In genomic region chr3:102166287-102166620, GRCm38 (mm10) we compare ENCODE assay signal across 14 mouse cellular contexts. TPM values are rescaled to one million over a fixed set of nuclear protein-coding genes. Genes with fewer than 3 reads are reported as not detected.
A peak's percentile ranks its signal among the peaks of the same experiment; 100 is the strongest.
DNase-seq lines count a peak whose midpoint lies in the region; ATAC-seq and TF ChIP-seq lines count a peak whose summit lies in the region.
"Had no signal": no experiment of that assay in that cellular context is flagged by ENCODE, and none has a peak within 500 bp of the region (broad histone marks: within the 10 kb centered on the region; RNA-seq: fewer than 3 reads in every experiment).

No protein-coding gene starts in this region.

- peak overlapping the region; percentile 37 for H3K4me2 ChIP-seq in liver, embryonic 11.5 days
- H3K4me2 ChIP-seq: embryonic facial prominence, embryonic 15.5 days; hindbrain, embryonic 13.5 days had no signal

- peak overlapping the region; percentile 41; the same call in 1 of the 2 replicates for H3K27ac ChIP-seq in gastrocnemius, adult 2 months
- H3K27ac ChIP-seq in spleen, adult 2 months (ENCODE audit: insufficient read depth, low read length): peak overlapping the region; percentile 54; the same call in 1 of the 2 replicates
- H3K27ac ChIP-seq in liver, embryonic 11.5 days (ENCODE audit: low read depth, low read length): peak overlapping the region; percentile 96
- H3K27ac ChIP-seq: embryonic facial prominence, embryonic 15.5 days; heart, adult 2 months; hindbrain, embryonic 13.5 days had no signal

- no peak for TF ChIP-seq POLR2A in spleen, adult 2 months (IDR thresholded peaks at IDR 0.05; ENCODE audit: low read depth, low read length)

- peak; percentile 47 for DNase-seq in gastrocnemius, adult 2 months
- DNase-seq in gastrocnemius, postnatal 10 days: no peak
- DNase-seq in spleen, adult 2 months (ENCODE audit: low read depth in 1 of 2, low spot score in 2 of 2): no peak
- no peak for DNase-seq in spleen, adult 18-20 months
- DNase-seq in liver, embryonic 11.5 days (ENCODE audit: low spot score): no peak
- DNase-seq in adrenal gland, adult 8-10 months: no peak
- DNase-seq in adrenal gland, postnatal 10 days: no peak
- DNase-seq in kidney, postnatal 10 days: no peak
- DNase-seq: cerebellum, postnatal 25 days; heart, adult 2 months; kidney, adult 9 months; thymus, adult 18-20 months had no signal

- WGBS in spleen, adult 2 months: 87% methylated on average over 4 of the region's 4 CpGs
- 49% methylated on average over 4 of the region's 4 CpGs for WGBS in liver, embryonic 11.5 days

- intact Hi-C loops in gastrocnemius, adult 2 months (cut with DNase I): no loop called here

- no peaks in the 10 kb centered on the region for H3K9me3 ChIP-seq in liver, embryonic 11.5 days (ENCODE audit: control insufficient read depth, low read length)
- H3K9me3 ChIP-seq: embryonic facial prominence, embryonic 15.5 days; hindbrain, embryonic 13.5 days had no signal

- H3K27me3 ChIP-seq in spleen, adult 2 months (ENCODE audit: control insufficient read depth, insufficient read depth, low read length): no peaks in the 10 kb centered on the region
- no peaks in the 10 kb centered on the region for H3K27me3 ChIP-seq in liver, embryonic 11.5 days (replicated peaks; ENCODE audit: control insufficient read depth, insufficient read depth, low read length)
- H3K27me3 ChIP-seq: embryonic facial prominence, embryonic 15.5 days; hindbrain, embryonic 13.5 days had no signal

- H3K4me3 ChIP-seq in gastrocnemius, adult 2 months: no peak overlapping the region
- no peak overlapping the region for H3K4me3 ChIP-seq in spleen, adult 2 months (ENCODE audit: extremely low read depth, insufficient read depth, insufficient read length)
- no peak overlapping the region for H3K4me3 ChIP-seq in liver, embryonic 11.5 days (ENCODE audit: low read depth, low read length)
- H3K4me3 ChIP-seq: embryonic facial prominence, embryonic 15.5 days; heart, adult 2 months; hindbrain, embryonic 13.5 days had no signal

- peak; percentile 53 for ATAC-seq in liver, embryonic 11.5 days (replicated peaks; ENCODE audit: low FRiP score)

- no peak overlapping the region; the same call in 1 of the 2 replicates for H3K9ac ChIP-seq in liver, embryonic 11.5 days (ENCODE audit: low read depth, low read length)
- H3K9ac ChIP-seq: embryonic facial prominence, embryonic 15.5 days; hindbrain, embryonic 13.5 days had no signal

- no peak for TF ChIP-seq CTCF in gastrocnemius, adult 2 months (IDR thresholded peaks at IDR 0.05)
- TF ChIP-seq CTCF in spleen, adult 2 months (IDR thresholded peaks at IDR 0.05; ENCODE audit: extremely low read depth, insufficient read depth, insufficient read length, insufficient replicate concordance): no peak

- no peaks in the 10 kb centered on the region for H3K36me3 ChIP-seq in spleen, adult 2 months (ENCODE audit: control insufficient read depth, insufficient read depth, low read length)
- H3K36me3 ChIP-seq in liver, embryonic 11.5 days (ENCODE audit: control insufficient read depth, insufficient read depth, low read length): peaks cover 18% of the 10 kb centered on the region

- no peaks in the 10 kb centered on the region for H3K4me1 ChIP-seq in spleen, adult 2 months (ENCODE audit: control insufficient read depth, insufficient read depth, insufficient read length)
- peaks cover 20% of the 10 kb centered on the region for H3K4me1 ChIP-seq in liver, embryonic 11.5 days (replicated peaks; ENCODE audit: control insufficient read depth, insufficient read depth, low read length)

RNA-seq across cellular contexts. Expression of gene Vangl1, which starts 38.2 kb away (rescaled TPM):
- total RNA-seq in gastrocnemius, adult 2 months (2021): 1 to 10 TPM; 1.6 to 4.1 TPM
- total RNA-seq in gastrocnemius, postnatal 10 days (2021): 10 to 100 TPM; 11.8 to 12.4 TPM
- 18.2 and 18.7 TPM in 2 replicates for polyA plus RNA-seq in spleen, adult 2 months (2012; rRNA removed)
- 52.9 and 59.3 TPM in 2 replicates for polyA plus RNA-seq in liver, embryonic 11.5 days (2014; fragmentation: Nextera tagmentation; extraction: Ambion mirVana)
- 10 to 100 TPM; 25.7 to 40.5 (median 29.8) TPM for total RNA-seq in adrenal gland, adult 8-10 months (2022)
- 10 to 100 TPM; 26.9 to 27.9 TPM for total RNA-seq in adrenal gland, postnatal 10 days (2021)

Comparison
In these comparisons a context has a peak if more than half of its experiments do, and no peak if none do; other contexts are left out.
1. H3K27ac ChIP-seq: peak in every context shown above with its lines; median percentile 96 in liver, embryonic 11.5 days; 54 in spleen, adult 2 months; 41 in gastrocnemius, adult 2 months.